In genomic region chr6:124746654-124747632, GRCm38 (mm10) we compare ENCODE assay signal across 8 mouse cellular contexts. TPM values are rescaled to one million over a fixed set of nuclear protein-coding genes. Genes with fewer than 3 reads are reported as not detected.
DNase-seq lines count a peak whose midpoint lies in the region; ATAC-seq and TF ChIP-seq lines count a peak whose summit lies in the region.
"Had no signal": no experiment of that assay in that cellular context is flagged by ENCODE, and none has a peak within 500 bp of the region (broad histone marks: within the 10 kb centered on the region; RNA-seq: fewer than 3 reads in every experiment).

No protein-coding gene starts in this region.

- H3K36me3 ChIP-seq in lung, embryonic 15.5 days, result peaks cover 59% of the 10 kb centered on the region
- peaks cover 12% of the 10 kb centered on the region; the same call in 1 of the 2 replicates for H3K36me3 ChIP-seq in lung, postnatal 0 days (ENCODE audit: insufficient read depth, low read length)
- peaks cover 67% of the 10 kb centered on the region for H3K36me3 ChIP-seq in forebrain, embryonic 12.5 days (replicated peaks)
- H3K36me3 ChIP-seq in limb, embryonic 12.5 days, result peaks cover 70% of the 10 kb centered on the region
- H3K36me3 ChIP-seq in stomach, embryonic 14.5 days (ENCODE audit: control insufficient read depth, insufficient read depth, low read length), result peaks cover 59% of the 10 kb centered on the region

- no peaks in the 10 kb centered on the region for H3K27me3 ChIP-seq in lung, embryonic 15.5 days
- no peaks in the 10 kb centered on the region for H3K27me3 ChIP-seq in lung, postnatal 0 days (replicated peaks; ENCODE audit: insufficient read depth, low read length)
- H3K27me3 ChIP-seq in forebrain, embryonic 12.5 days, result no peaks in the 10 kb centered on the region
- H3K27me3 ChIP-seq in limb, embryonic 12.5 days, result no peaks in the 10 kb centered on the region
- H3K27me3 ChIP-seq in stomach, embryonic 14.5 days (ENCODE audit: control insufficient read depth, insufficient read depth, low read length), result no peaks in the 10 kb centered on the region

- H3K4me3 ChIP-seq in lung, embryonic 15.5 days, result peak overlapping the region; percentile 46; the same call in 1 of the 2 replicates
- H3K4me3 ChIP-seq in lung, postnatal 0 days (ENCODE audit: low read depth, low read length), result no peak overlapping the region
- peak overlapping the region; percentile 54 for H3K4me3 ChIP-seq in forebrain, embryonic 12.5 days (replicated peaks)
- H3K4me3 ChIP-seq in limb, embryonic 12.5 days (replicated peaks), result peak overlapping the region; percentile 47
- H3K4me3 ChIP-seq in stomach, embryonic 14.5 days (ENCODE audit: low read depth, low read length), result no peak overlapping the region

- ATAC-seq in lung, embryonic 15.5 days (ENCODE audit: borderline replicate concordance, extremely low read depth, low FRiP score, low TSS enrichment), result no peak
- no peak for ATAC-seq in lung, postnatal 0 days
- no peak for ATAC-seq in forebrain, embryonic 12.5 days (ENCODE audit: low FRiP score)
- ATAC-seq in limb, embryonic 12.5 days (ENCODE audit: insufficient number of reproducible peaks, insufficient read depth, low FRiP score, low TSS enrichment, low read depth), result no peak
- ATAC-seq in stomach, embryonic 14.5 days (ENCODE audit: insufficient number of reproducible peaks, insufficient read depth, low FRiP score, low read depth), result no peak

- no peak for TF ChIP-seq EP300 in lung, postnatal 0 days (IDR thresholded peaks at IDR 0.05)

- TF ChIP-seq CTCF in lung, postnatal 0 days (IDR thresholded peaks at IDR 0.05), result no peak

- peaks cover 19% of the 10 kb centered on the region for H3K4me1 ChIP-seq in lung, embryonic 15.5 days
- no peaks in the 10 kb centered on the region for H3K4me1 ChIP-seq in lung, postnatal 0 days (ENCODE audit: insufficient read depth, low read depth, low read length)
- peaks cover 21% of the 10 kb centered on the region for H3K4me1 ChIP-seq in forebrain, embryonic 12.5 days
- H3K4me1 ChIP-seq in limb, embryonic 12.5 days (replicated peaks), result peaks cover 25% of the 10 kb centered on the region
- peaks cover 10% of the 10 kb centered on the region for H3K4me1 ChIP-seq in stomach, embryonic 14.5 days (ENCODE audit: control insufficient read depth, insufficient read depth, low read length)

- H3K9me3 ChIP-seq in lung, embryonic 15.5 days, result no peaks in the 10 kb centered on the region
- no peaks in the 10 kb centered on the region for H3K9me3 ChIP-seq in lung, postnatal 0 days (ENCODE audit: low read length)
- H3K9me3 ChIP-seq in forebrain, embryonic 12.5 days, result no peaks in the 10 kb centered on the region
- no peaks in the 10 kb centered on the region for H3K9me3 ChIP-seq in limb, embryonic 12.5 days
- H3K9me3 ChIP-seq in stomach, embryonic 14.5 days (ENCODE audit: control insufficient read depth, low read depth, low read length), result no peaks in the 10 kb centered on the region

- no peak overlapping the region for H3K27ac ChIP-seq in lung, embryonic 15.5 days
- no peak overlapping the region for H3K27ac ChIP-seq in lung, postnatal 0 days (ENCODE audit: low read length)
- peak overlapping the region; percentile 92; the same call in 1 of the 2 replicates for H3K27ac ChIP-seq in forebrain, embryonic 12.5 days
- H3K27ac ChIP-seq in limb, embryonic 12.5 days, result peak overlapping the region; percentile 93; the same call in 1 of the 2 replicates
- no peak overlapping the region for H3K27ac ChIP-seq in stomach, embryonic 14.5 days (ENCODE audit: low read length)

- 80% methylated on average over 7 of the region's 7 CpGs for WGBS in lung, embryonic 15.5 days
- WGBS in lung, postnatal 0 days, result 83% methylated on average over 7 of the region's 7 CpGs
- 93% methylated on average over 7 of the region's 7 CpGs for WGBS in forebrain, embryonic 12.5 days
- WGBS in limb, embryonic 12.5 days, result 90% methylated on average over 7 of the region's 7 CpGs
- 84% methylated on average over 7 of the region's 7 CpGs for WGBS in stomach, embryonic 14.5 days

- peak overlapping the region; percentile 93 for H3K4me2 ChIP-seq in lung, embryonic 15.5 days
- H3K4me2 ChIP-seq in lung, postnatal 0 days (replicated peaks; ENCODE audit: low read depth, low read length), result no peak overlapping the region
- H3K4me2 ChIP-seq in forebrain, embryonic 12.5 days, result peak overlapping the region; percentile 92
- H3K4me2 ChIP-seq in limb, embryonic 12.5 days, result peak overlapping the region; percentile 89
- peak overlapping the region; percentile 87; the same call in 1 of the 2 replicates for H3K4me2 ChIP-seq in stomach, embryonic 14.5 days (replicated peaks; ENCODE audit: low read depth, low read length)

- peak overlapping the region; percentile 76; the same call in 1 of the 2 replicates for H3K9ac ChIP-seq in lung, embryonic 15.5 days
- no peak overlapping the region for H3K9ac ChIP-seq in lung, postnatal 0 days (replicated peaks; ENCODE audit: low read depth)
- H3K9ac ChIP-seq in forebrain, embryonic 12.5 days, result peak overlapping the region; percentile 85; the same call in 1 of the 2 replicates
- peak overlapping the region; percentile 23; the same call in 1 of the 2 replicates for H3K9ac ChIP-seq in limb, embryonic 12.5 days (replicated peaks)
- H3K9ac ChIP-seq in stomach, embryonic 14.5 days (replicated peaks; ENCODE audit: low read depth, low read length), result no peak overlapping the region

- DNase-seq in lung, postnatal 0 days (ENCODE audit: low spot score), result no peak
- DNase-seq in layer of hippocampus, adult 8-10 months (ENCODE audit: low spot score in 2 of 2), result no peak
- DNase-seq in lung, postnatal 36 days, result no peak
- DNase-seq: gastrocnemius, postnatal 36 days had no signal

RNA-seq across cellular contexts. Expression of gene Grcc10, which starts 5.8 kb away (rescaled TPM):
- 406 and 416 TPM in 2 replicates for polyA plus RNA-seq in lung, embryonic 15.5 days (2015; fragmentation: Nextera tagmentation; extraction: Ambion mirVana)
- 332 and 367 TPM in 2 replicates for polyA plus RNA-seq in lung, postnatal 0 days (2015; fragmentation: Nextera tagmentation; extraction: Ambion mirVana)
- 550 and 568 TPM in 2 replicates for polyA plus RNA-seq in forebrain, embryonic 12.5 days (2016; fragmentation: Nextera tagmentation; extraction: Ambion mirVana)
- polyA plus RNA-seq in limb, embryonic 12.5 days (2016; fragmentation: Nextera tagmentation; extraction: Ambion mirVana), result 479 and 511 TPM in 2 replicates
- 445 and 505 TPM in 2 replicates for polyA plus RNA-seq in stomach, embryonic 14.5 days (2014; fragmentation: Nextera tagmentation; extraction: Ambion mirVana)
- 100 to 1,000 TPM; 311 to 385 (median 325) TPM for total RNA-seq in layer of hippocampus, adult 8-10 months (2022)

RNA-seq across cellular contexts. Expression of gene Ptpn6, which starts 8.4 kb away (rescaled TPM):
- 17.3 and 24.3 TPM in 2 replicates for polyA plus RNA-seq in lung, embryonic 15.5 days (2015; fragmentation: Nextera tagmentation; extraction: Ambion mirVana)
- polyA plus RNA-seq in lung, postnatal 0 days (2015; fragmentation: Nextera tagmentation; extraction: Ambion mirVana), result 24.0 and 27.8 TPM in 2 replicates
- 5.4 and 6.1 TPM in 2 replicates for polyA plus RNA-seq in forebrain, embryonic 12.5 days (2016; fragmentation: Nextera tagmentation; extraction: Ambion mirVana)
- 6.0 and 6.4 TPM in 2 replicates for polyA plus RNA-seq in limb, embryonic 12.5 days (2016; fragmentation: Nextera tagmentation; extraction: Ambion mirVana)
- polyA plus RNA-seq in stomach, embryonic 14.5 days (2014; fragmentation: Nextera tagmentation; extraction: Ambion mirVana), result 13.7 and 15.3 TPM in 2 replicates
- 10 to 100 TPM in 2 of 4 experiments, 1 to 10 TPM in 2; 2.2 to 24.3 (median 13.4) TPM for total RNA-seq in layer of hippocampus, adult 8-10 months (2022)

RNA-seq across cellular contexts. Expression of gene Gm45234, which starts 8.9 kb away (rescaled TPM):
- polyA plus RNA-seq in lung, embryonic 15.5 days (2015; fragmentation: Nextera tagmentation; extraction: Ambion mirVana), result not detected in 2 replicates
- polyA plus RNA-seq in lung, postnatal 0 days (2015; fragmentation: Nextera tagmentation; extraction: Ambion mirVana), result not detected in 2 replicates
- not detected in 2 replicates for polyA plus RNA-seq in forebrain, embryonic 12.5 days (2016; fragmentation: Nextera tagmentation; extraction: Ambion mirVana)
- polyA plus RNA-seq in limb, embryonic 12.5 days (2016; fragmentation: Nextera tagmentation; extraction: Ambion mirVana), result not detected in 2 replicates
- not detected in 2 replicates for polyA plus RNA-seq in stomach, embryonic 14.5 days (2014; fragmentation: Nextera tagmentation; extraction: Ambion mirVana)
- total RNA-seq in layer of hippocampus, adult 8-10 months (2022), result 1 to 10 TPM in 1 of 4 experiments, not detected in 3; 5.1 TPM

RNA-seq across cellular contexts. Expression of gene Atn1, which starts 9.4 kb away (rescaled TPM):
- 15.6 and 16.1 TPM in 2 replicates for polyA plus RNA-seq in lung, embryonic 15.5 days (2015; fragmentation: Nextera tagmentation; extraction: Ambion mirVana)
- 9.6 and 11.2 TPM in 2 replicates for polyA plus RNA-seq in lung, postnatal 0 days (2015; fragmentation: Nextera tagmentation; extraction: Ambion mirVana)
- polyA plus RNA-seq in forebrain, embryonic 12.5 days (2016; fragmentation: Nextera tagmentation; extraction: Ambion mirVana), result 17.6 and 19.2 TPM in 2 replicates
- 17.1 and 17.4 TPM in 2 replicates for polyA plus RNA-seq in limb, embryonic 12.5 days (2016; fragmentation: Nextera tagmentation; extraction: Ambion mirVana)
- 15.0 and 18.5 TPM in 2 replicates for polyA plus RNA-seq in stomach, embryonic 14.5 days (2014; fragmentation: Nextera tagmentation; extraction: Ambion mirVana)
- 100 to 1,000 TPM; 138 to 158 (median 147) TPM for total RNA-seq in layer of hippocampus, adult 8-10 months (2022)

RNA-seq across cellular contexts. Expression of gene Eno2, which starts 22.5 kb away (rescaled TPM):
- polyA plus RNA-seq in lung, embryonic 15.5 days (2015; fragmentation: Nextera tagmentation; extraction: Ambion mirVana), result 2.1 and 3.4 TPM in 2 replicates
- 1.2 and 1.5 TPM in 2 replicates for polyA plus RNA-seq in lung, postnatal 0 days (2015; fragmentation: Nextera tagmentation; extraction: Ambion mirVana)
- 10.5 and 10.6 TPM in 2 replicates for polyA plus RNA-seq in forebrain, embryonic 12.5 days (2016; fragmentation: Nextera tagmentation; extraction: Ambion mirVana)
- polyA plus RNA-seq in limb, embryonic 12.5 days (2016; fragmentation: Nextera tagmentation; extraction: Ambion mirVana), result 4.8 TPM in 2 replicates
- 9.5 and 9.7 TPM in 2 replicates for polyA plus RNA-seq in stomach, embryonic 14.5 days (2014; fragmentation: Nextera tagmentation; extraction: Ambion mirVana)
- total RNA-seq in layer of hippocampus, adult 8-10 months (2022), result 1,000 to 10,000 TPM in 3 of 4 experiments, 100 to 1,000 TPM in 1; 993 to 1,113 (median 1,027) TPM

Comparison
In these comparisons a context has a peak if more than half of its experiments do, and no peak if none do; other contexts are left out.
1. H3K4me3 ChIP-seq: peak in lung, embryonic 15.5 days (single experiment), forebrain, embryonic 12.5 days (single experiment) and limb, embryonic 12.5 days (single experiment); none in lung, postnatal 0 days (single experiment) and stomach, embryonic 14.5 days (single experiment).
2. H3K9ac ChIP-seq: peak in lung, embryonic 15.5 days (single experiment), forebrain, embryonic 12.5 days (single experiment) and limb, embryonic 12.5 days (single experiment); none in lung, postnatal 0 days (single experiment) and stomach, embryonic 14.5 days (single experiment).
3. H3K27ac ChIP-seq: peak in forebrain, embryonic 12.5 days (single experiment) and limb, embryonic 12.5 days (single experiment); none in lung, embryonic 15.5 days (single experiment), lung, postnatal 0 days (single experiment) and stomach, embryonic 14.5 days (single experiment).